Mouse (Mus musculus): ENCODE data around the gene Lat2. TPM values are rescaled to one million over a fixed set of nuclear protein-coding genes. Genes with fewer than 3 reads are reported as not detected.
"Not testable (repeated sequence)": the region's sequence is repeated elsewhere in the genome, so short reads cannot be mapped to it uniquely, and the experiment has no call there.

The Lat2 gene
- total RNA-seq (2021): 1 to 10 TPM; 1.8 to 3.2 TPM
- long read RNA-seq, experiment 1, partial matches to known transcripts: 0 of 3 reads
- long read RNA-seq, experiment 1, other reads (novel, unspliced or antisense): 1 of 3 reads
- long read RNA-seq, experiment 2, partial matches to known transcripts: 0 of 1 reads
- long read RNA-seq, experiment 2, other reads (novel, unspliced or antisense): 0 of 1 reads

- DNase-seq: no peak
Measured at GRCm38 (mm10) chr5:134614802-134615201, at the start of gene Lat2. Lat2 (minus strand) TSS chr5:134615025.

GRCm38 (mm10) chr5:134656708-134657107 is 41.9 kb upstream of the Lat2 start:
- DNase-seq: no peak

DNA sequence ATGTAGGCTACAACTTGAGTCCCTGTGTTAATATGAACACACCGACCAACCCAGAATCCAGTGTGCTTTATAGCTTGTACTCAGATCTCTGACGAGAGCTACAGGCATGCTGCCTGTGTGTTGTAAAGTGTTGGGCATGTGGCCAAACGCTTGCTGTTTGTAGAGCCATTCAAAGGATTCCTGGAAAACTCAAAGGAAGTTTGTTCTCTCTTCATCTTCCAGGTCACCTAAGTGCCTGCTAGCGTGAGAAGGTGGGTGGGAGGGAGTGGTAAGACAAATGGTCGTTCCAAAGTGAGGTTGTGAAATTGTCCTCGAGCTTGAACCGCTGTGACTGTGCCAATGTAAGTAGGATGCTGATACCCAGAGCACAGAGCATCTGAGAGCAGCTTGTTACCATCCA is 37.2 kb upstream of the Lat2 start:
- DNase-seq: no peak

DNA sequence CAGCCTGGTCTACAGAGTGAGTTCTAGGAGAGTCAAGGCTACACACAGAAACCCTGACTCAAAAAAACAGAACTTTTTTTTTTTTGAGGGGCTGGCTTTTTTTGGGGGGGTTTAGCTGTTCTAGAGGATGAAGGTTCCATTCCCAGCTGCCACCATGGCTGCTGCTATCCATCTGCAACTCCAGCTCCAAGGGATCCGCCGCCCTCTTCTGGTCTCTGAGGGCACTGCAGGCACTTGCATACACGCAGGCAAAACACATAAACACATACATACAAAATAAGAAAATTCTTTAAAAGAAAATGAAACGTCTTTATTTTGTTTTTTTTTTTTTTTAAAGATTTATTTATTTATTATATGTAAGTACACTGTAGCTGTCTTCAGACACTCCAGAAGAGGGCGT is 36.1 kb upstream of the Lat2 start:
- peak; percentile 52 for DNase-seq

GRCm38 (mm10) chr5:134648976-134649375 is 34.2 kb upstream of the Lat2 start:
- not testable (repeated sequence) for DNase-seq

GRCm38 (mm10) chr5:134647394-134647793 is 32.6 kb upstream of the Lat2 start:
- no peak for DNase-seq

GRCm38 (mm10) chr5:134646461-134646860 is 31.6 kb upstream of the Lat2 start:
- no peak for DNase-seq

DNA sequence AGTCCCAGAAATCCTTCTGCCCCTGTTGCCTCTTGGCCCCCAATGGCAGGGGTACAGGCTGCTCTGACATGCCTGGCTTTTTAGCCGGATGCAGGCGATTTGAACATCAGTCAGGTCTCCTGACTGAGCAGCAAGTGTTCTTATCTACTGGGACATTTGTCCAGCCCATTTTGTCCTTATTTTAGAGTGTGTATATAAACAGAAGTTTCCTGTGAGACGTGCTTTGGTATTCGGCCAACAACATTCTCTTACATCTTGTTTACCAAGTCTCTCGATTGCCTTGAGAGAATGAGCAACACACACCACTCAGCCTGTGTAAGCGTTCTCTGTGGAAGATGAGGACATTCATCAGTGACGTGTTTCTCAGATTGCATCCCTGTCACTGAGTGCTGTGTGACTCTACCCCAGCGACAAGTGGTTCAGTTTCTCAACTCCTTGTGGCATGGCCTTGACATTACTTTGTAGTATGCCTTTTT is 29.9 kb upstream of the Lat2 start:
- DNase-seq: no peak

DNA sequence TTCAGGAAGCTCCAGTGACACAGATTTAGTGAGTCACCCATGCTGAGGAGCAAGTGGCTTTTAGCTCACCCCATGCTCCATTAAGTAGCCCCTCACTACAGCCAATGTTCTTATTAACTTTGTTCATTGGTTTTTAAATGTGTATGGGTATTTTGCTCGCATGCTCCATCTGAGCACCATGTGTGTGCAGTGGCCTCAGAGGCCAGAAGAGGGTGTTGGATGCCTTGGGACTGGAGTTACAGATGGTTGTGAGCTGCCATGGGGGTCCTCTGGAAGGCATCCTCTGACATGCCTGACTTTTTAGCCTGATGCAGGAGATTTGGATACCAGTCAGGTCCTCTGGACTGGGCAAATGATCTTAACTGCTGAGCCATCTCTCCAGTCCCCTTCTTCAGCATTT is 29.3 kb upstream of the Lat2 start:
- DNase-seq: no peak

DNA sequence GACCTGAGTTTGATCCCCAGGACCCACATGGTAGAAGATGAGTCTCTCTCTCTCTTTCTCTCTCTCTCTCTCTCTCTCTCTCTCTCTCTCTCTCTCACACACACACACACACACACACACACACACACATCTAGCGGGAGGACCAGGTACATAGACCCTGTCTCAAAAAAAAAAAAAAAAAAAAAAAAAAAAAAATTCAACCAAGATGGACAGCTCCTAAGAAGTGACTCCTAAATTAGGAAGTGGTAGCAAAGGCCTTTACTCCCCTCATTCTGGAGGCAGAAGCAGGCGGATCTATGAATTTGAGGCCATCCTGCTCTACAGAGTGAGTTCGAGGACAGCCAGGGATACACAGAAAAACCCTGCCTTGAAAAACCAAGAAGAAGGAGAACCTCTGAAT is 25.5 kb upstream of the Lat2 start:
- no peak for DNase-seq

- peak; percentile 98 for DNase-seq
Measured at GRCm38 (mm10) chr5:134639269-134639682, 24.5 kb upstream of the Lat2 start, which contains the start of gene Eif4h. Eif4h (minus strand) TSS chr5:134639490.

GRCm38 (mm10) chr5:134638461-134639268 is 23.8 kb upstream of the Lat2 start:
- DNase-seq: no peak

DNA sequence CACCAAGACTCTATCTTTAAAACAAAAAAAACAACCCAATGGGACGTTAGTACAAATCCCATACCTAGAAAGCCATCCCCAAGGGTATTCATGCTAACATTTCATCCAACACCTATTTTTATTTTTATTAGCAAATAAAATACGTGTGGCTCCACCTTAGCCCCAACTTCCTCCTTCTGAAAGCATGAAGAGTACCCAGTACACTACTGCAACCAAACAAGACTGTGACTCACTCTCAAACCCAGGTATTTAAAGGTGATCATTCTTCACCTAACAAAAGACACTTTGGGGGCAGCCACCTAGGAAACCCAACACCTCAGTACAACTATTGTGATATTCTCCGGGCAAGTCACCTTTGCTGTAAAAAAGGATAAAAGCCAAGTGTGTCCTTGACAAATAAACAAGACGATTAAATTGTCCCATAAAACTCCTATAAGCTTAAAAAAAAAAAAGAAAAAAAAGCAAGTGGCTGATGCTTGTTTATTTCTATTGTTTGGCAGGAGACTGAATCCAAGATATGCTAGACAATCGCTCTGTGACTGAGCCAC is 23.1 kb upstream of the Lat2 start:
- DNase-seq: no peak

- DNase-seq: no peak
Measured at GRCm38 (mm10) chr5:134632841-134633240, 18.0 kb upstream of the Lat2 start.

- DNase-seq: no peak
Measured at GRCm38 (mm10) chr5:134630835-134631234, 16.0 kb upstream of the Lat2 start.

GRCm38 (mm10) chr5:134629508-134629907 is 14.7 kb upstream of the Lat2 start:
- DNase-seq: no peak

GRCm38 (mm10) chr5:134622069-134622468 is 7.2 kb upstream of the Lat2 start:
- no peak for DNase-seq

GRCm38 (mm10) chr5:134621099-134621640 is 6.3 kb upstream of the Lat2 start:
- DNase-seq: no peak

DNA sequence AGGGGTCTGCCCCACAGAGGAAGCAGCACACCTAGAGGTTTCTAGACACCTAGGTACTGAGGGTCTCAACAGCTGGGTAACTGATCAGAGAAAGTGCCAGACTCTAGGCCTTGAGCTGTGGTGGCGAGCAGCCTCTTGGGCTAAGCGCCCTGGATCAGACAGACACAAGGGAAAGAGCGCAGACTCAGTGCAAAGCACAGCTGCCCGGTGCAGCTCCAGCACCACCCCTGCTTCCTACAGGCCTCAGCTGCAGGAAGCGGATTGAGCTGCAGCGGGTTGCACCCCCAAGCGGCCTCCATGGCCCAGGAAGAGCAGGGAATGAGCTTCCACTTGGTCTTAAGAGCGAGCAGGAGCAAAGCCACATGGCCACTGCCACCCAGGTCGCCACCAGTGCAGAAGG is 5.6 kb upstream of the Lat2 start:
- DNase-seq: no peak

DNA sequence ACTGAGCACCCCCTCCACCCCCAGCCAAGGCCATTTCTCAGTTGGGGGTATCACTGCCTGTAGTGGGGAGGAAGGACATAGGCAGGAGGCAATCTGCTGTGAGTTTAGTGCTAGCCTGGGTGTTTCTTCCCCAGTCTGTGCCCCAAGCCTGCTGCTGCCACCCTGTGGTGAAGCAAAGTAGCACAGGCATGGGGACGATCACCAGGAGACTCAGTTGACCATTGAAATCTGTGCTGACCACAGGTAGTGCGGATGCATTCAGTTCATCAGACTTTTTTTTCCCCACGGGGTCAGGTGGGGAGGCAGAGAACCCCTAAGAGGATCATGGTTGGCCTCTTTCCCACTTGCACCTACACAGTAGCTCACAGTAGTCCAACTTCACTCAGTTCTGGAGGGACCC is 2.2 kb upstream of the Lat2 start:
- peak; percentile 71 for DNase-seq

GRCm38 (mm10) chr5:134615780-134616179 is 955 bp upstream of the Lat2 start:
- no peak for DNase-seq

- DNase-seq: no peak
Measured at GRCm38 (mm10) chr5:134615380-134615779, 555 bp upstream of the Lat2 start.

GRCm38 (mm10) chr5:134614296-134614695 is 529 bp downstream of the Lat2 start:
- DNase-seq: no peak

Data from gastrocnemius, postnatal 10 days (tissue).